Mouse (Mus musculus) ES-CJ7 (cell line): Measurements from ENCODE around the gene Nox1.
"Not testable (repeated sequence)": the region's sequence is repeated elsewhere in the genome, so short reads cannot be mapped to it uniquely, and the experiment has no call there.

ENCODE experiments used
- DNase-seq: peaks from one replicate; pipeline ENCODE4 v3.0.0; 2011; ENCODE audit warnings: low read depth, low spot score

The Nox1 gene

GRCm38 (mm10) chrX:134221856-134222255 is at the start of gene Nox1:
Gene Nox1 (minus strand): TSS chrX:134221956.
- no peak for DNase-seq

- DNase-seq = no peak
Observed at GRCm38 (mm10) chrX:134262129-134262528, 40.4 kb upstream of the Nox1 start.

- peak; percentile 54 for DNase-seq
Observed at GRCm38 (mm10) chrX:134261191-134261590, 39.4 kb upstream of the Nox1 start.

GRCm38 (mm10) chrX:134248202-134248601 is 26.4 kb upstream of the Nox1 start:
- no peak for DNase-seq

GRCm38 (mm10) chrX:134245946-134246345 is 24.2 kb upstream of the Nox1 start:
- no peak for DNase-seq

DNA sequence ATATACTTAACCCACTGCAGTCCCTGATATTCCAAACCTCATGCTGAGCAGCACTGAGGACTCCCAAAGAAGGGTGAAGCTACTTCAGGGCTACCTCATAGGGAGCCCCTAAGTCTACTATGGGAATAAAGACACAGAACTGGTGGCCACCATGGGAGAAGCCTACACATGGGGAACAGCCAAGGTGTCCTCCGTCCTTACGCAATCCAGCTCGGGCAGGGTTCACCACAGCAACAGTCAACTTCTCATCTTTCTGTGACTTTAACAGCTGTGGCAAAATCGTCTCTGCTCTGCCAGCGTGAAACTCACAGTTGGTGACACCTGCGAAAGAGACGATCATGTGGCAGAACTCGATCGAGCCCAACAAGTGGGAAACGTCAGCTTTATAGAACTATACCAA is 16.5 kb upstream of the Nox1 start:
- DNase-seq = no peak

- no peak for DNase-seq
Observed at GRCm38 (mm10) chrX:134233048-134233447, 11.3 kb upstream of the Nox1 start.

GRCm38 (mm10) chrX:134220618-134221017 is 1.1 kb downstream of the Nox1 start:
- no peak for DNase-seq

DNA sequence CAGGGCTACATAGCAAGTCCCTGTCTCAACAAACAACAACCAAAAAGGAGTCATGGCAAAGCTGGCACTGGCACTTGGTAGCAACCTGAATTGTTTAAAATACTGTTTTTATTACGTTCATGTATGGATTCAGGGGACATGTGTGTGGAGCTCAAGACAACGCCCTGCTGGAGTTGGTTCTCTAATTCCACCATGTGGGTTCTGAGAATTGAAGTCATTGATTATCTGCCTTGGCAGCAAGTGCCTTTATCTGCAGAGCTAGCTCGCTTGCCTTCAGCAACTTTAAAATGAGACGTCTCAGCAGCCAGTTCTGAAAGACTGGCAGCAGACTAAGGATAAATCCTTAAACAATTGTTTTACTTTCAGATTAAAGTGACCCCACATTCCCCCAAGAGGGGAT is 3.6 kb downstream of the Nox1 start:
- no peak for DNase-seq

DNA sequence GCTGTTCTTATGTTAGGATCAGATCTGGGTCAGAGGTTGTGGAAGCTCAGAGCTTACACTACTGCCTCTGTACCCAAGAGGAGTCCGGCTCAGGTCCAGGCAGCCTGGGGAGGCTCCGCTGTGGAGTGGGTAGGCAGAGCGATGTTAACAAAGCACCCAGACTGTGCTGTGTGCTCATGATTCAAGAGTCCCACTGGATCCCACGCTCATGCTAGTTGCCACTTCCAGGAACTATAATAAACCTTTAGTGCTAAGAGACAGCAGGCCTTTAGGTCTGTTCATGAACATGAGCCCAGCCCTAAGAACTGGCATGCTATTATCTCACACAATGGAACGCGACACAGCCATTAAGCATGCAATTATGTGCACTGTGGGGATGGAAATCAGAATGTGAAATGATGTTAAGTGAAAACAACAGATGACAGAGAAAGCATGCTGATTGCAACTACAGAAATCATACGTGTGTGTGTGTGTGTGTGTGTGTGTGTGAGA is 10.6 kb downstream of the Nox1 start:
- DNase-seq = no peak

DNA sequence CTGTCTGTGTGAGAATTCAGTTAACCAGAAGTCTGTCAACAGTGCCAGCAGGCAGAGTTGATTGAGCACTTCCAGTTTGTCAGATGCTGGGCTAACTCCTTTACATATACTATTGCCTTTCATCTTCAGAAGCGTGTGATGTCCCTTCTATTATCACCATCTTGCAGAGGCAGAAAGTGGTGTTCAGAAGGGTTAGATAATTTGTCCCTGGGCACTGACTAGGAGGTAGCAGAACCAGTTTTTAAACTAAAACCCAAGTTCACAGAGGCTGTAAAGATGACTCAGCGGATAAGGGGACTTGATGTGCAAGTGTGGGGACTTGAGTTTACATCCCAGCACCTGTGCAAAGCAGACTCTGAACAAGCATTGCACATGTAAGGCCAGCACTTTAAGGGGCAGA is 13.3 kb downstream of the Nox1 start:
- DNase-seq = no peak

- DNase-seq = not testable (repeated sequence)
Observed at GRCm38 (mm10) chrX:134187201-134187600, 34.6 kb downstream of the Nox1 start, which contains the start of gene Arl13a. Gene Arl13a (plus strand): TSS chrX:134187501.

- DNase-seq = no peak
Observed at GRCm38 (mm10) chrX:134174699-134175098, 47.1 kb downstream of the Nox1 start.

DNA sequence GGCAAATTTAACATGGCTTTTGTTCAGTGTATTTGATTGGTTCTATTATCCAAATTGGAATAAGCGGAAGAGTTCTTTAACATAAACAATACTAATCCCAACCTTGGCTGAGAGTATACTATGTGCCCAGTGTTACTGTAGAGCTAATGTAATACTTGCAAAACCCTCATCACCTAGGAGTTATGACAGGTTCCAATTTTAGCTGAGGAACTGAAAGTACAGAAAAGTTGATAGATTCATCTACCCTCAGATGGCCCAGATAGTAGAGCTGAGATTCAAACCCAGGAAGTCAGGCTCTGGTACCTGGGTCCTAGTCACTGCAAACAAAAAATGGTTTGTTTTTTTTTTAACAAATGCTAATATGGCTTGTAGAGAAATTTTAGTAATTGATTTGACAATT is 51.2 kb downstream of the Nox1 start:
- DNase-seq = no peak

DNA sequence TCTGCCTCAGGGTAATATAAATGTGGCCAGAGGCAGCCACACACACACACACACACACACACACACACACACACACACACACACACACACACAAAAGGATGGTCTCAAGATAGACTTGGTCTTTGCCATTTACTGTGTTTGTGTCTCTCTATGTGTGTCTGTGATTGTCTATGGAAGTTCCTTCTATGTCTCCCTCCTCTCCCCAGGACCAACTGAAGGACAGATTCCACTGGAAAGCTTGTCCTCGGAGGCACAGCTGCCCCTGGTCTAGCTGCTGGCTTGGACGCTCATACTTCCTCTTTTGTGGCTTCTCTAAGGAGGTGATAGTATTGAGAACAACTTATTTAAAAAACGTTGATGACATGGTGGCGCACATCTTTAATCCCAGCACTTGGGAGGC is 58.3 kb downstream of the Nox1 start:
- DNase-seq = no peak

GRCm38 (mm10) chrX:134162826-134163225 is 58.9 kb downstream of the Nox1 start:
- no peak for DNase-seq

DNA sequence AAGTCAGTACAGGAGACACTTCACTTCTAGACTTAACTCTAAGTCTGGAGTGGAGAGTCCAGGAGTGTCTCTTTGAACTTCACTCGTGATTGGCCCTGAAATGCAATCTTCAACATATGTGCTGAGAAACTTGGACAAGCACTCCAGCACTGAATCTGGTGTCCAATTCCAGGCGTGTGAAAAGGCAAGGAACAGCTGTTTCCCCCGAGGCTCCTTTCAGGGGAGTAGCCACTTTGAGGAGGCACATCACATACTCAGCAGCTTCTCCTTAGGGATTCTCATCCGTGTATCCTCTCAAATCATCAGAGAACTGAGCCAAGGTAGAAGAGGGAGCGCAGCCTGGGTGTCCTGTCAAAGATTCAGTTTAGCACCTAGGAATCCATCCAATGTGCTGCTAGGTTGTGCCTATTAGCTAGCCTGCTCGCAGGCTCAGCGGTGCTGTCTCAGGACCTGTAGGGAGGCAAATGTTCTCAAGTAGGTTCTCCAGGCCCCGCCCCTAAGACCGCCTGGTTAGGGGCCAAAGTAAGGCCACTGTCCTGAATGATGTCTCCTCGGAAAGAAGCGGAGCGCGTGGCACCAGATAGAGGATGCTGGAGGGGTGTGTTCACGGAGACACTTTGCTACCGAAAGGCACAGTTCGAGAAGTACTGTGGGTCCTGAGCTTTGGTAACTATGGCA is 59.6 kb downstream of the Nox1 start, which contains the start of gene Xkrx:
Xkrx (minus strand) TSS at position 34 of the 678 bp plus-strand sequence.
- peak; percentile 13 for DNase-seq

- DNase-seq = no peak
Observed at GRCm38 (mm10) chrX:134160442-134160841, 61.3 kb downstream of the Nox1 start.

GRCm38 (mm10) chrX:134158151-134158550 is 63.6 kb downstream of the Nox1 start:
- DNase-seq = peak; percentile 3

DNA sequence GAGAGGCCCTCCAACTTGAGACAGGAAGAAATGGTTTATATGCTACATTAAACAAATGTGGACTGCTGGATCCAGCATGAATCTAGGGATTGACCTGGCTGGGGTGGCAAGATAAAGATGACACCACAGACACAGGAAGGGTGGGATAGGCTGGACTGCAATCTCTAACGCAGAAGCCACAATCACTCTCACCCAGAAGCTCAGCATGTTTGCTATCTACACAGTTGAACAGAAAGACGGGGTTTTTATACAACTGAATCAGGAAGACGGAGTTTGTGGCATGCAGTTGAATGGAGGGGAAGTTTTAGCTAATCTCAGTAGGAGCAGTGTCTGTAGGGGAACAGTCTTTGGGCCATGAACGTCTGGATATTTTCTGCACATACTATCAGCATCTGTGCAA is 79.8 kb downstream of the Nox1 start:
- DNase-seq = no peak

DNA sequence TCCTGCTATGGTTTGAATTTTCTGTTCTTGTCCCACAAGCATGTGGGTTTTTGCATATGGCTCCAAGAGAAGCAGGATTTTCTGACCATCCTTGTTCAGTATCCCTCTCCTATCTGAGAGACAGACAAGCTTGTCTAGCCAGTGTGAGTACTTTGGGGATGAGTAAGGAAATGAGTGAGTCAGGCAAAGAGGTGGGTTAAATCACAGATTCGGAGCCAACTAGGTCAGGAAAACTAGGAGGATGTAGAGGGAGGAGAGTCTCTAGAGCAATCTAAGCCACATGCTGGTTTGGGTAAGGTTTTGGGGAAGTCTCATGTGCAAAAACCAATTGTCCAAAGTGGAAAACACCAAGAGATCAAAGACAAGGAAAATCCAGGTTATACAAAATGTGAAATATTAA is 80.2 kb downstream of the Nox1 start:
- no peak for DNase-seq

GRCm38 (mm10) chrX:134140024-134140423 is 81.7 kb downstream of the Nox1 start:
- no peak for DNase-seq

- peak; percentile 3 for DNase-seq
Observed at GRCm38 (mm10) chrX:134133821-134134220, 87.9 kb downstream of the Nox1 start.

DNA sequence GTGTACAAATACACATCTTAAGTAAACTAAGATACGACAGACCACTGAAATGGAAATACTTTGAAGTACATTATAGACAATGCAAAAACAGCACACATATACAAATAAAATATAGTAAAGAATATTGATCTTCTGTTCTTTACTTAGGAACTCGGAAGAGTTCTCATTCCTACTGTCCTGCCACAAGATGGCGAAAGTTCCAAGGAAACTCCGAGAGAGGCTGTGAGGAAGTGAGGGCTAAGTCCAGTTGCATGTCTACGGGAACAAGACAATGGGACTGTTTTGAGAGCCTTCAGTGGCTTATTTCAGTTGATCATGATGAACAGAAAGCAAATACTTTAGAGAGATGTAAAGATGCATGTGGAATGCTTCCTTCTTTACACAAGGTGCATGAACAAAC is 89.5 kb downstream of the Nox1 start:
- DNase-seq = peak; percentile 20
